Mouse (Mus musculus): ENCODE results near the gene Tmem30b. TPM values are rescaled to one million over a fixed set of nuclear protein-coding genes. Genes with fewer than 3 reads are reported as not detected.
A peak's percentile ranks its signal among the peaks of the same experiment; 100 is the strongest.

Tmem30b gene
- polyA plus RNA-seq, 2 experiments = 13.8 to 17.0 TPM

DNA sequence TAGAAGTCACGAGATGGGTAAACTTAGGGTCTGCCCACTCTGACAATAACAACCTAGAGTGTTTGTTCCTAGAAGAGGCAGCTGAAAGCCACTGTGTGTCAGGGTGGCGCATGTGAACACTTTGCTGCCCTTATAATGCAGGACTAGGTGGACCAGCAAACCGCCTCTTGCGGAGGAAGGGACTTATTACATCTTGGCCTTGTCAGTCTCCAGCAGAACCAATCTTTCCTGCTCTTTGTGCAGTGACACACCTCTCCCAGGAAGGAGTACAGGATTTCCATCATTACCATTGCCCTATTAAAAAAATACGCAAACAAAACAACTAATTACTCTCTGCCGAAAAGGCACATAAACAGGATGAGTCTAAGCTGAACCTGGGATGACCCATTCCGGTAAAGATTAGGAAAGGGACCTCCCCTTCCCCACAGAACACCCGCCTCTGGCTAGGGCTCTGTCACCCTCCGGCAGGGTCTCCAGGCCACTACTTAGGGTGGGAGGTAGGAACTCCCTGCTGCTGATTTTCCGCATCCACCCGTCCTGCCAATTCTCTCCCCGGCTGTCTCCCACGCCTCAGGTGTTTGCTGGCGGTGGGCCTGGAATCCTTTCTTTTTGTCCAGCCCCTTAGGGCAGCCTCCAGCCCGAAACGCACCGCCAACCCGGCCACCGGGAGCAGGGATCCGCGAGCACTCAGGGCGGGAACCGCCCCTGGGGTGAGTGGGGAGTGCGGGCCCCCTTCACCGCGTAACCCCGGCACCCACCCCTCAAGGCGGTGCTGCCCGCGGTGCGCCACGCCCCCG lies 37.8 kb upstream of the Tmem30b start:
- Histone ChIP-seq H3K36me3 (ENCODE audit: control insufficient read depth, insufficient read depth, low read length) (no peaks in the 10 kb centered on the region), H3K27me3 (ENCODE audit: control insufficient read depth, insufficient read depth, low read length) (peaks cover 20% of the 10 kb centered on the region; the same call in 1 of the 2 replicates), H3K27ac (replicated peaks; ENCODE audit: low read depth, low read length) (no peak overlapping the region), H3K4me3 (replicated peaks; ENCODE audit: low read length) (peak overlapping the region; percentile 76), H3K9ac (ENCODE audit: low read depth, low read length, severe bottlenecking) (peak overlapping the region; percentile 71), H3K4me2 (replicated peaks; ENCODE audit: low read depth, low read length, severe bottlenecking) (peak overlapping the region; percentile 97), H3K9me3 (ENCODE audit: control insufficient read depth, low read length) (no peaks in the 10 kb centered on the region), H3K4me1 (ENCODE audit: control insufficient read depth, insufficient read depth, low read length) (0 out of 2 replicates have a peak, but pooled peaks cover 6% of the 10 kb centered on the region)
- DNase-seq (ENCODE audit: low spot score) (no peak), ATAC-seq (ENCODE audit: low FRiP score, low read depth) (no peak)
- TF ChIP-seq POLR2A (IDR thresholded peaks at IDR 0.05; ENCODE audit: borderline replicate concordance, extremely low read depth, insufficient read depth, insufficient read length) = no peak
- 6% methylated on average over 33 of the region's 33 CpGs for WGBS

DNA sequence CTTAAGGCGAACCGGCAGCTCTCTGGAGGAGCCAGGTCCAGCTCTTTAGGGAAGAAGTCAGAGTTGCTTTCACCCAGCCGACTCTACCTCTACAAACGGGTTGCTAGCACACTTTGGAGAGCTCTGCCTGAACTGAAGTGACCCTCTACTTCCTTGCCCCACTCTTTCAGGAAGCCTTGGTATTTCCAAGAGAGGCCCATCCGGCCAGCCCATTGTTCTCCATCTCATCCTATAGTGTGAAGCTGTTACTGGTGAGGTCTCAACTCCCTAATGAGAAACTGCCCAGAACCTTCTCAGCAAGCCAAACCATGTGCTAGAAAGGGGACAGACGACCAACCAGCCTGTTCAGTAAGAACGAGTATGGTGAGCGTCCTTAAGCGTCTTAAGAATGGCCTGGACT lies 37.1 kb upstream of the Tmem30b start:
- no peak overlapping the region for H3K27ac ChIP-seq (replicated peaks; ENCODE audit: low read depth, low read length)
- H3K4me2 ChIP-seq (replicated peaks; ENCODE audit: low read depth, low read length, severe bottlenecking) = no peak overlapping the region

DNA sequence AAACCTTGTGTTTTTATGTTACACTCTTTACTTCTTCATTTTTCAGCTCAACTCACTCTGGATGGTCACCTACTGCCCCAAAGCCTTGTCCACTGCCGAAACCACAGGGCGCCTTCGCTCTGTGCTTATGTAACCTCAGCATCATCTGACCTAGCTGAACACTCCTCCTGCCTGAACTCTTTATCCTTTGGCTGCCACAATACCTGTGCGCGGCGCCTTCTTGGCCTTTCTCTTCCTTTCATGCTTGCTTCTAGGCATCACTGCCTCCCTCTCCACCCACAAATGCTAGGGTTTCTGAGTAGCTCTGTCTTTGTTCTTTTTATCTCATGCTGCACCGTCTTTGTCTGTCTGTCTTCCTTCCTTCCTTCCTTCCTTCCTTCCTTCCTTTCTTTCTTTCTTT lies 34.6 kb upstream of the Tmem30b start:
- no peak for ATAC-seq (ENCODE audit: low FRiP score, low read depth)
- H3K36me3 ChIP-seq (ENCODE audit: control insufficient read depth, insufficient read depth, low read length) = no peaks in the 10 kb centered on the region

More for the DNA sequence above, 37.1 kb upstream of the Tmem30b start:
- Histone ChIP-seq H3K4me3 (replicated peaks; ENCODE audit: low read length) (no peak overlapping the region), H3K9ac (ENCODE audit: low read depth, low read length, severe bottlenecking) (no peak overlapping the region), H3K4me1 (ENCODE audit: control insufficient read depth, insufficient read depth, low read length) (0 out of 2 replicates have a peak, but pooled peaks cover 6% of the 10 kb centered on the region), H3K27me3 (ENCODE audit: control insufficient read depth, insufficient read depth, low read length) (peaks cover 20% of the 10 kb centered on the region; the same call in 1 of the 2 replicates), H3K9me3 (ENCODE audit: control insufficient read depth, low read length) (no peaks in the 10 kb centered on the region), H3K36me3 (ENCODE audit: control insufficient read depth, insufficient read depth, low read length) (no peaks in the 10 kb centered on the region)
- ATAC-seq (ENCODE audit: low FRiP score, low read depth) = no peak
- DNase-seq (ENCODE audit: low spot score) = no peak
- no peak for TF ChIP-seq POLR2A (IDR thresholded peaks at IDR 0.05; ENCODE audit: borderline replicate concordance, extremely low read depth, insufficient read depth, insufficient read length)
- 72% methylated on average over 9 of the region's 9 CpGs for WGBS

DNA sequence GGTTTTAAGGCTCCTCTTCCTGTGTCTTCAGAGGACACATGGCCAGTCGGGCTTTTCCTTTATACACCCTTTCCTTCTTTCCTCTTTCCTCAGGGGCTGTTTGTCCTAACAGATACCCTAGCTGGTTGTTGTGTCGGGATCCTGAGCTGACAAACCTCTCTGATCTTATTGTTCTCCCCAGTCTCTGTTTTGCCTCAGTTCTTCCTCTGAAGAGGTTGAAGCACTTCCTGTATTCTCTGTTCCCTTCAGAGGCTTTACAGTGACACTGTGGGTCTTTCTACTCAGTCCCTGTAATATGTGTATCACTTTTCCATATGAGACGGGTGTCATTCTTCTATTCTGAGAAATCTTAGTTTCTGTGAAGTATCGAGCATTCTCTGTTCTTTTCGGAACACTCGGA lies 31.9 kb upstream of the Tmem30b start:
- TF ChIP-seq POLR2A (IDR thresholded peaks at IDR 0.05; ENCODE audit: borderline replicate concordance, extremely low read depth, insufficient read depth, insufficient read length) = no peak
- Histone ChIP-seq H3K4me1 (ENCODE audit: control insufficient read depth, insufficient read depth, low read length) (no peaks in the 10 kb centered on the region), H3K4me2 (replicated peaks; ENCODE audit: low read depth, low read length, severe bottlenecking) (no peak overlapping the region), H3K36me3 (ENCODE audit: control insufficient read depth, insufficient read depth, low read length) (no peaks in the 10 kb centered on the region), H3K27me3 (ENCODE audit: control insufficient read depth, insufficient read depth, low read length) (no peaks in the 10 kb centered on the region; the same call in 1 of the 2 replicates), H3K9me3 (ENCODE audit: control insufficient read depth, low read length) (no peaks in the 10 kb centered on the region), H3K27ac (replicated peaks; ENCODE audit: low read depth, low read length) (no peak overlapping the region), H3K9ac (ENCODE audit: low read depth, low read length, severe bottlenecking) (no peak overlapping the region), H3K4me3 (replicated peaks; ENCODE audit: low read length) (no peak overlapping the region)
- DNase-seq (ENCODE audit: low spot score) (no peak), ATAC-seq (ENCODE audit: low FRiP score, low read depth) (no peak)
- WGBS = 66% methylated on average over 6 of the region's 6 CpGs

More for the DNA sequence above, 34.6 kb upstream of the Tmem30b start:
- no peak for DNase-seq (ENCODE audit: low spot score)
- Histone ChIP-seq H3K27ac (replicated peaks; ENCODE audit: low read depth, low read length) (no peak overlapping the region), H3K9ac (ENCODE audit: low read depth, low read length, severe bottlenecking) (no peak overlapping the region), H3K4me2 (replicated peaks; ENCODE audit: low read depth, low read length, severe bottlenecking) (no peak overlapping the region), H3K4me3 (replicated peaks; ENCODE audit: low read length) (no peak overlapping the region), H3K9me3 (ENCODE audit: control insufficient read depth, low read length) (no peaks in the 10 kb centered on the region), H3K4me1 (ENCODE audit: control insufficient read depth, insufficient read depth, low read length) (0 out of 2 replicates have a peak, but pooled peaks cover 6% of the 10 kb centered on the region), H3K27me3 (ENCODE audit: control insufficient read depth, insufficient read depth, low read length) (peaks cover 14% of the 10 kb centered on the region; the same call in 1 of the 2 replicates)
- WGBS = 83% methylated on average over 7 of the region's 7 CpGs
- no peak for TF ChIP-seq POLR2A (IDR thresholded peaks at IDR 0.05; ENCODE audit: borderline replicate concordance, extremely low read depth, insufficient read depth, insufficient read length)

DNA sequence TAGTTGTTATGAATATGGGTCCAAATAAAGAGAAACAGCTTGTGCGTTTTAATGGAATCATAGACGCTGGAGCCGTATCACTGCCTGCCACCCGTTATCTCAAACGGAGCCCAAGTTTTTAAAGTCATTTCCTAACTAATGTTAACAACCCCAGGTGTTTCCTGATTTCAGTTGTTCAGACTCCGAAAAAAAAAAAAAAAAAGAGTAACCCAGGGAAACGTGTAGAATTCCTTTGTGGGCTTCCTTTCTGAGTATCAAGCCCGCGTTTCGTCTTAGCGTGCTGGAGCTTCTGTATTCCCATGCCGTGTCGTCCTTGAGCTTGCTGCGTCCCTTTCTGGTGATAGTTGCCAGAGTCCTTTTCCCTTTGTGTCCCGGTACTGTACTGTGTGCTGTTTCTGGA lies 28.4 kb upstream of the Tmem30b start:
- Histone ChIP-seq H3K27me3 (ENCODE audit: control insufficient read depth, insufficient read depth, low read length) (no peaks in the 10 kb centered on the region), H3K9me3 (ENCODE audit: control insufficient read depth, low read length) (no peaks in the 10 kb centered on the region), H3K4me2 (replicated peaks; ENCODE audit: low read depth, low read length, severe bottlenecking) (no peak overlapping the region), H3K27ac (replicated peaks; ENCODE audit: low read depth, low read length) (no peak overlapping the region), H3K4me3 (replicated peaks; ENCODE audit: low read length) (no peak overlapping the region), H3K9ac (ENCODE audit: low read depth, low read length, severe bottlenecking) (no peak overlapping the region), H3K36me3 (ENCODE audit: control insufficient read depth, insufficient read depth, low read length) (no peaks in the 10 kb centered on the region), H3K4me1 (ENCODE audit: control insufficient read depth, insufficient read depth, low read length) (no peaks in the 10 kb centered on the region)
- ATAC-seq (ENCODE audit: low FRiP score, low read depth) = no peak
- DNase-seq (ENCODE audit: low spot score) = no peak
- TF ChIP-seq POLR2A (IDR thresholded peaks at IDR 0.05; ENCODE audit: borderline replicate concordance, extremely low read depth, insufficient read depth, insufficient read length) = no peak
- 40% methylated on average over 15 of the region's 15 CpGs for WGBS

Measured in limb, embryonic 14.5 days (tissue).